Mouse (Mus musculus): ENCODE results near the gene Cdkn1a. TPM values are rescaled to one million over a fixed set of nuclear protein-coding genes. Genes with fewer than 3 reads are reported as not detected.

Gene Cdkn1a
- polyA plus RNA-seq, 1 experiment, result 91.5 TPM

DNA sequence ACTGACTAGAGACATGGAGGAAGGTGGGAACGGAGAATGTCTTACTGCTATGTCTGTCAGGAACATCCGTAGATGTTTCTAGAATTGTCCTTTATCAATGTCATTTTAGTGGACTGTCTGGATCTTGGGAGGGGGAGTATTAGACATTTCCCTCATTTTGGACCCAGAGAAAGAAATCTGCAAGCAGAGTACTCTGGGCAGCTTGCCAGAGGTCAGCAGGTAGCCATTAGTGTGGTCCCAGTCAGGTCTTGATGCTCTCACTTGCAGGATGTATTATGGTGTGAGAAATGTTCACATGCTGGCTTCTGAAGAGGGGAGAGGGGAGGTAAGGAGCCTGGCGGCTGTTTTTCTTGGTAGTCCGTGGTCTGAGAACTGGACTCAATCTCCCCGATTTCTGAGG lies 1.7 kb downstream of the Cdkn1a start:
- Histone ChIP-seq H3K4me3 (replicated peaks; ENCODE audit: extremely low read depth, low read depth, low read length) (no peak overlapping the region), H3K4me1 (ENCODE audit: control insufficient read depth, insufficient read depth, low read length) (peaks cover 7% of the 10 kb centered on the region; the same call in 1 of the 2 replicates)
- TF ChIP-seq POLR2A (IDR thresholded peaks at IDR 0.05; ENCODE audit: borderline replicate concordance, extremely low read depth, low read depth, low read length), result no peak
- no peak for TF ChIP-seq CTCF (IDR thresholded peaks at IDR 0.05; ENCODE audit: insufficient read depth, low read length)
- WGBS, result 63% methylated on average over 5 of the region's 5 CpGs
- peak; percentile 0 for DNase-seq

DNA sequence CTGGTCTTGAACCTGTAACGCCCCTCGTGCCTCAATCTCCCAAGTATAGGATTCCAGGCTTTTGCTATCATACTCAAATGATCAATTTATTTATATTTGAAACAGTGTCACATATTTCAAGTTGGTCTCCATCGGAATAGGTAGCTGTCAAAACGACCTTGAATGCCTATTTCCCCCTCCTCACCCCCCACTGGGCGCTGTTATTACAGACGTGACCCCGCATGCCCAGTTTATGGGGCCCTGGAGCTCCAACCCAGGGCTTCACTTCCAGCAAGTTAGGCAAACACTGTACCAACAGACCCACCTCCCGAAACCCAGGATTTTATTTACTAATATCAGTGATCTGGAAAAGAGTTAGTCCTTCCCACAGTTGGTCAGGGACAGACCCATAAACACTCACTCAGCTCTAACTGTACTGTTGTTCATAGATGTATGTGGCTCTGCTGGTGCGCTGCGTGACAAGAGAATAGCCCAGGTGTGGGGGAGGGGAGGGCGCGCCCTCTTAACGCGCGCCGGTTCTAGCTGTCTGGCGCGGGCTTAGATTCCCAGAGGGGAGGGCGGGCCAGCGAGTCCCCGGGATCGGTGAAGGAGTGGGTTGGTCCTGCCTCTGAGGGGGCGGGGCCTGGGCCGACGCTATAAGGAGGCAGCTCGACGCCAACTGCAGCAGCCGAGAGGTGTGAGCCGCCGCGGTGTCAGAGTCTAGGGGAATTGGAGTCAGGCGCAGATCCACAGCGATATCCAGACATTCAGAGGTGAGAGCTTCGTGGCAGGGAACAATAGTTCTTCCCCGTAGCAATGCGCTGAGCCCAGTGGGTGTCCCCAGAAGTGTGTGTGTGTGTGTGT lies 2.6 kb downstream of the Cdkn1a start:
- WGBS, result 9% methylated on average over 36 of the region's 36 CpGs
- Histone ChIP-seq H3K4me1 (ENCODE audit: control insufficient read depth, insufficient read depth, low read length) (peaks cover 7% of the 10 kb centered on the region; the same call in 1 of the 2 replicates), H3K4me3 (replicated peaks; ENCODE audit: extremely low read depth, low read depth, low read length) (peak overlapping the region; percentile 76)
- peak; percentile 99 for TF ChIP-seq POLR2A (IDR thresholded peaks at IDR 0.05; ENCODE audit: borderline replicate concordance, extremely low read depth, low read depth, low read length)
- no peak for TF ChIP-seq CTCF (IDR thresholded peaks at IDR 0.05; ENCODE audit: insufficient read depth, low read length)
- DNase-seq, result peak; percentile 95

DNA sequence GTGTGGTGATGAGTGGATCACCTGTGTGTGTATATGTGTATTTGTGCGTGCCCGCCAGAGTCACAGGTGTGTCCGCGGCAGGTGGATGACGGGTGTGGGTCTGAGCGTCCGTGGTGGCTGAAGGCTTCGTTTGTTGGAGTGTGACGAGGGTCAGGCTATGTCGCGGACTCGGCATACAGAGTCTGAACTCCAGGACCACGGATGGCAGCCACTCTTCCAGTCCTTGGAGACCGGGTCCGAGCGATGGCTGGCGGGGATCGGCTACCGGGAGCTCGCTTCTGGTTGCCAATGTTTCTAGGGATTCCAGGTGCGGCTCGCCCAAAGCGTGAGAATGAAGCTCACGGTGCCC lies 3.2 kb downstream of the Cdkn1a start:
- WGBS, result under 1% methylated on average over 24 of the region's 24 CpGs
- Histone ChIP-seq H3K4me3 (replicated peaks; ENCODE audit: extremely low read depth, low read depth, low read length) (peak overlapping the region; percentile 76), H3K4me1 (ENCODE audit: control insufficient read depth, insufficient read depth, low read length) (peaks cover 7% of the 10 kb centered on the region; the same call in 1 of the 2 replicates)
- no peak for TF ChIP-seq CTCF (IDR thresholded peaks at IDR 0.05; ENCODE audit: insufficient read depth, low read length)
- TF ChIP-seq POLR2A (IDR thresholded peaks at IDR 0.05; ENCODE audit: borderline replicate concordance, extremely low read depth, low read depth, low read length), result no peak
- no peak for DNase-seq

DNA sequence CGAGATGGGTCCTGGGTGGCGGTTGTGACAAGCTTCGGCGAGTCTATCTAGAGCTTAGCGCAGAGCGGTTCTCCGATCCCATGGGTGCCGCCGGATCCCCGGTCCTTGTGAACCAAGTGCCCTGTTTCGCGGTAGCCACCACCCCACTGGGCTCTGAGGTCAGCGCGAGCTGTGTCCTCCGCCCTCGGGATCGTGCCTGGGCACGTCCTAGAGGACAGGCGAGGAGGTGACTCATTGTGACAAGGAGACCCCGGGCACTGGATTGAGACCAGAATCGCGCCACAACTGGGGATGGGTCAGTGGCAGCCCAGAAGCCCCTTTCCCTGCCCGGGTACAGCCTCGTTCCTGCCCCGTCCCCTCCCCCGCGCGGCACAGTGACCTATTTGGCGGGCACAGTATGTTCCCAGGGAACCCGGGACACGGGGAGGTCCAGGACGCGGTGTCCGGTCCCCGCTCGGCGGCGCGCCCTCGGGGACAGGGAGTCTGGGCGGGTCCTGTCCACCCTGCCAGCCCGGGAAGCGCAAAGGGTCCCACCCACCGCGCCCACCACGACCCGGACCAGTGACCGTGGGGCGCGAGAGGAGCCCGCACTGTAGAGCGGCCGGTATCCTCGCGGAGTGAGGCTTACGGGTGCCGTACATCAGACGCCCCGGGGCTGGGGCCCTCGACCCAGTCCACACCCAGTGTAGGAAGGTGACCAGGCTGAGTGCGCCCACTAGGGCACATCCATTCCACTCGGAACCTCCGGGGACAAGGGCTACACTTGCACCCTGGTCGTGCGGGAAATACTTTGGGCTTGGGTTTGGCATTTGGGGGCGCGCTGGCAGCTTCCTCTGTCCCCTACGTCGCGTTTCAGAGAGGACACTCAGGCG lies 3.8 kb downstream of the Cdkn1a start:
- Histone ChIP-seq H3K4me1 (ENCODE audit: control insufficient read depth, insufficient read depth, low read length) (peaks cover 7% of the 10 kb centered on the region; the same call in 1 of the 2 replicates), H3K4me3 (replicated peaks; ENCODE audit: extremely low read depth, low read depth, low read length) (peak overlapping the region; percentile 76)
- peak; percentile 79 for DNase-seq
- TF ChIP-seq CTCF (IDR thresholded peaks at IDR 0.05; ENCODE audit: insufficient read depth, low read length) (no peak), POLR2A (IDR thresholded peaks at IDR 0.05; ENCODE audit: borderline replicate concordance, extremely low read depth, low read depth, low read length) (peak; percentile 65)
- WGBS, result under 1% methylated on average over 70 of the region's 71 CpGs

DNA sequence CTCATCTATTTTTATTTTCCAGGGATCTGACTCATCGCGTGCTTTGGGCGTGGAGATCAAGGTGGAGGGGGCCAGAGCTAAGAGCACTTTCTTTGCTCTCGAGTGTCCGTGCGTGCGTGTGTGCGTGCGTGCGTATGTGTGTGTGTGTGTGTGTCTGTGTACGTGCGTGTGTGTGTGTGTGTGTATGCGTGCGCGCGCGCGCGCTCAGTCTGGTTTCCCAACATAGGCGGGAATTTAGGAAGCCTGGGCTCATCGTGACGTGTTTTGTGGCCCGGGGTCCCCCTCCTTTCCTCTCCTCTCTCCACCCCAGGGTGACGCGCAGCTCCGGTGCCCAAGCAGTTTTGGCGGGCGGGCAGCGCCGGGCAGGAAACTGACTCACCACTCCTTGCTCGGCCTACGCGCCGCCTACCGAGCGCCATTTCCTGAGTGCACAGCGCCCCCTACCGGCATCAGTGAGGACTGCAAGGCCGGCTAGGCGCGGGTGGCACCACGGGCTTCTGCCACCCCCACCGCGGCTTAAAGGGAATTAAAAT lies 4.5 kb downstream of the Cdkn1a start:
- Histone ChIP-seq H3K4me3 (replicated peaks; ENCODE audit: extremely low read depth, low read depth, low read length) (peak overlapping the region; percentile 76), H3K4me1 (ENCODE audit: control insufficient read depth, insufficient read depth, low read length) (peaks cover 7% of the 10 kb centered on the region; the same call in 1 of the 2 replicates)
- WGBS, result 1% methylated on average over 44 of the region's 44 CpGs
- TF ChIP-seq CTCF (IDR thresholded peaks at IDR 0.05; ENCODE audit: insufficient read depth, low read length) (peak; percentile 81), POLR2A (IDR thresholded peaks at IDR 0.05; ENCODE audit: borderline replicate concordance, extremely low read depth, low read depth, low read length) (peak; percentile 92; the same call in 1 of the 2 replicates)
- peak; percentile 97 for DNase-seq

DNA sequence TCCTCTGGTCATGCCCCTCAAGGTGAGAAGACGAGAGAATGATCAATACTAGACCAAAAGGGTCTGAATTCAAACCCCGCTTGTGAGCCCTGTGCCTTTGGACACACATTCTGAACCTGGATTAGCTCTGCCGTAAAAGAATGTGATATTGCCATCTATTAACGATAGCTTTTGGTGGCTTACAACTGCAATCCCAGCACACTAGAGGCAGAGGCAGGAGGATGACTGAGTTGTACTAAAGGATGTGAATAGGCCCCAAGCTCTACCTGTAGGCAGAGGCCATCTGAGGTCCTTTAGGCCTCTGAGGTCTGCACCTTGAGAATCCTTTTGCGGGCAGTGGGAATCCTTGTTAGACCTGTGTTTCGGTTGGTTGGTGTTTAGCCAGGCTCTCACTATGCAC lies 5.5 kb downstream of the Cdkn1a start:
- peak; percentile 1 for DNase-seq
- Histone ChIP-seq H3K4me3 (replicated peaks; ENCODE audit: extremely low read depth, low read depth, low read length) (no peak overlapping the region), H3K4me1 (ENCODE audit: control insufficient read depth, insufficient read depth, low read length) (peaks cover 7% of the 10 kb centered on the region; the same call in 1 of the 2 replicates)
- WGBS, result 96% methylated on average over 6 of the region's 6 CpGs
- no peak for TF ChIP-seq POLR2A (IDR thresholded peaks at IDR 0.05; ENCODE audit: borderline replicate concordance, extremely low read depth, low read depth, low read length)
- TF ChIP-seq CTCF (IDR thresholded peaks at IDR 0.05; ENCODE audit: insufficient read depth, low read length), result no peak

DNA sequence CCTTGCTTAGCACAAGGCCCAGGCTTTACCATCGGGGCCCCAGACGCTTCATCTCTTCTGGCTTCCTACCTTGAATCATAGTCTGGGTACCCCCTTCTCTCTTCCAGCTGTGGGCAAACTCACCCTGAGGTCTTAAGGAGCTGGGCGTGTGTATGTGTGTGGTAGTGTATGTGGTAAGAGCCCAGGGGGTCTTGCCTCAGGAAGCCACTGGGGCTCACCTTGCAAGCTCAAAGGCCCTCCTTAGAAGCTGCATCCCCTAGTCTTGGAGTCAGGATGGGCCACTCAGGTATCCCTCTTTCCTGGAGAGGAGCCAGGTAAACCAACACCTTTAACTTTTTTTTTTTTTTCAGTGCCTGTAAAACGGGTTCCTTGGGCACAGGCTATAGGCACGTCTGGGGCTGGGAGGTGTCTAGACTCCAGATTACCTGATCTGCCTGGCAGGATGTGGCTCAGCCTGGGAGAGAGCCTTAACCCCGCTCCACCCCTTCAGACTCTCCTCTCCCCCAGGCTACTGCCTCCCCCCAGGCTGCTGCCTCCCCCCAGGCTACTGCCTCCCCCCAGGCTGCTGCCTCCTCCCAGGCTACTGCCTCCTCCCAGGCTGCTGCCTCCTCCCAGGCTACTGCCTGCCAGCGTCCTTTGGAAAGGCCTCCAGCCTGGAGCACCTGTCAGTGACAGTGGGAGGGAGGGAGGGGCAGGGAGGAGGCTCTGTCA lies 6.2 kb downstream of the Cdkn1a start:
- TF ChIP-seq POLR2A (IDR thresholded peaks at IDR 0.05; ENCODE audit: borderline replicate concordance, extremely low read depth, low read depth, low read length) (no peak), CTCF (IDR thresholded peaks at IDR 0.05; ENCODE audit: insufficient read depth, low read length) (no peak)
- WGBS, result 74% methylated on average over 7 of the region's 7 CpGs
- Histone ChIP-seq H3K4me1 (ENCODE audit: control insufficient read depth, insufficient read depth, low read length) (peaks cover 7% of the 10 kb centered on the region; the same call in 1 of the 2 replicates), H3K4me3 (replicated peaks; ENCODE audit: extremely low read depth, low read depth, low read length) (no peak overlapping the region)
- DNase-seq, result peak; percentile 2

DNA sequence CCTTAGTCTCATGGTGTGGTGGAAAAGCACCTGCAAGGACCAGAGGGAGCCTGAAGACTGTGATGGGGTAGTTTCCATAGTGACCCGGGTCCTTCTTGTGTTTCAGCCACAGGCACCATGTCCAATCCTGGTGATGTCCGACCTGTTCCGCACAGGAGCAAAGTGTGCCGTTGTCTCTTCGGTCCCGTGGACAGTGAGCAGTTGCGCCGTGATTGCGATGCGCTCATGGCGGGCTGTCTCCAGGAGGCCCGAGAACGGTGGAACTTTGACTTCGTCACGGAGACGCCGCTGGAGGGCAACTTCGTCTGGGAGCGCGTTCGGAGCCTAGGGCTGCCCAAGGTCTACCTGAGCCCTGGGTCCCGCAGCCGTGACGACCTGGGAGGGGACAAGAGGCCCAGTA lies 7.5 kb downstream of the Cdkn1a start:
- H3K4me3 ChIP-seq (replicated peaks; ENCODE audit: extremely low read depth, low read depth, low read length), result no peak overlapping the region
- peaks cover 6% of the 10 kb centered on the region; the same call in 1 of the 2 replicates for H3K4me1 ChIP-seq (ENCODE audit: control insufficient read depth, insufficient read depth, low read length)
- WGBS, result 96% methylated on average over 24 of the region's 24 CpGs
- peak; percentile 1 for DNase-seq
- TF ChIP-seq CTCF (IDR thresholded peaks at IDR 0.05; ENCODE audit: insufficient read depth, low read length) (no peak), POLR2A (IDR thresholded peaks at IDR 0.05; ENCODE audit: borderline replicate concordance, extremely low read depth, low read depth, low read length) (no peak)
